Mouse (Mus musculus): ENCODE measurements around the gene B230217C12Rik.
"Not testable (repeated sequence)": the region's sequence is repeated elsewhere in the genome, so short reads cannot be mapped to it uniquely, and the experiment has no call there.

The B230217C12Rik gene

DNA sequence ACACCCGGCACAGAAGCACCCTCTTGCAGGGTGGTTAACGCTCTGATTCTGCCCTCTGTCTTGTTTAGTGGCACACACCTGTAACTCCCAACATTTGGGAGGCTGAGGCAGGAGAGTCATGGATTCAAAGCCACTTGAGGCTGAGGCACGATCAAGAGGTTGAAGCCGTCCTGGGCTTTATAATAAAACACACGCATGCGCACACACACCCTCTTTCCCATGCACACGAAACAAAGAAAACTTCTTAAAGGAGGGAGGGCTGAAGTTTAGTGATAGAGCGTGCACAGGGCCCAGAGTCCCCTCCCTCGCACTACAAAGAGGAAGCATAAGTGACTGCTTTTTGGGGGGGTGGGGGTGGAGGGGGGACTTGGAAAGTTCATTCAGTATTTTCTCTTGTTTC is 14.6 kb upstream of the B230217C12Rik start:
- no peak for DNase-seq (ENCODE audit: low spot score)

DNA sequence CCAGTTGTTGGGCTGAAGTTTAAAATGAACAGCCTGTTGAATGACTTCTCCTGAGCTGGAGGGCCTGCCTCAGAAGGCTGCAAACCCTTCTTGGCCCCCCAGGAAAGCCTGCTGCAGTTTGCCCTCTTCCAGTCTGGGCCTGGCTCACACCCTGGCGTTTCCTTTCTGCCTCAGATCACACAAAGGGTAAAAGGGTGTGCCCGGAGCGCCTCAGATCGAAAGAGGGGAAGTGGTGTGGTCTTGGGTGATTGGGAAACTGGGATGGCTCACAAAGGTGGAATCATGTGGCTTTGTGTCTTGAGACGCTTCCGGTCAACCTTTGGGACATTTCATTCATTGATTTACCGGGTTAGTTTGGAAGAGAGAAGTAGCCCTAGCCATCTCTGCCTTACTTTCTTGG is 14.2 kb upstream of the B230217C12Rik start:
- DNase-seq (ENCODE audit: low spot score), result no peak

DNA sequence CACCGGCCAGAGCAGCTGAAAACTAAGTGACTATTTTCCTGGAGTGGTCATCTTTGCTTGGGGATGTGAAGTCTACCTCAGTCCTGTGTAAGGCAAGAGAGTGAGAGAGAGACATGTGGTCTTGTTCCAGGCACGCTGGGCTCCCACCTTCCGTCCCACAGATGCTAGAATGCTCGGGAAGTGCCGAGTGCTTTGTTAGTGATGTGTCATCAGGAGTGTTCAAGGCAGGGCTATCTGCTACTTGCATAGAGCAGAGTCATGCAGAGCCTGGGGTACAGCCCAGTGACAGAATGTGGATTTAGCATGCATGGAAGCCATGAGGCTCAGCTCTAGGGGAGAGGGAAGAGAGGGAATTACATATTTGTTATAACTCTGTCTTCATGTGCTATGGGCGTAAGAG is 12.9 kb upstream of the B230217C12Rik start:
- no peak for DNase-seq (ENCODE audit: low spot score)

DNA sequence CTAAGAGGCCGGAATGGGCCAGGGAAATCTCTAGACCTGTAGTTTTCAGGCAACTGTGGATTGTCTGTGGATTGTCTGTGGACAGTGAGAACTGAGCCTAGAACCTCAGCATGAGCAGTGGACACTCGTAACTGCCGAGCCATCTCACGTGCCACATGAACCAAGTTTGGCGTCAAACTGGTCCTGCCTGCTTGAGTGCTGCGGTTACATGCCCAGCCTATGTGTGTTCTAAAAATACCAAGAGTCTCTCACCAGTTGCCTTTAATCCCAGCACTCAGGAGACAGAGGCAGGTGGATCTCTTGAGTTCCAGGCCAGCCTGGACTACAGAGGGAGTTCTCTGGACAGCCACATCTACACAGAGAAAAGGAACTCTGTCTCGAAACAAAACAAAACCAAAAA is 11.2 kb upstream of the B230217C12Rik start:
- no peak for DNase-seq (ENCODE audit: low spot score)

DNA sequence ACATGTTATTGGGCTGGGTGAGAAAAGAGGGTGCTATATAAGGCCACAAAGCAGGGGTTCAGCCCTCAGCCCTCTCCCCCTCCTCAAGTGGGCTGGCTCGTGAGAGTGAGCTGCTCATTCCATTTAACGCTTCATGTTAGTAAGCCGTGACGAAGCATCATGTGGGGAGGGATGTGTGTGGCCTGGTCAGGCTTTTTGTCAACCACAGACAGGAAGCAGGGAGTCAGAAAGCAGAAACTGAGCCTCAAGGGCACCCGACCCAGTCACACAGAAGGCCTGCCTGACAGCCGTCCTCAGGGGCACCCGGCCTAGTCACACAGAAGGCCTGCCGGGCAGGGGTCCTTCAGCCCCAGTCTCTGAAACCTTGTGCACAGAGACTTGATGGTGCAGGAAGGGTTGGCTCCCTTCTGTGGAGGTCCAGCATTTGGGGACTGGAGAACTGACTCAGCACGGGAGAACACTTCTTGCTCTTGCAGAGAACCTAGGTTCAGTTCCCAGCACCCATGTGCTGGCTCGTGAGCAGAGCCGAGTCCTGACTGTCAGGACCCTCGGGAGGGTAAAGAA is 10.6 kb upstream of the B230217C12Rik start:
- DNase-seq (ENCODE audit: low spot score), result no peak

DNA sequence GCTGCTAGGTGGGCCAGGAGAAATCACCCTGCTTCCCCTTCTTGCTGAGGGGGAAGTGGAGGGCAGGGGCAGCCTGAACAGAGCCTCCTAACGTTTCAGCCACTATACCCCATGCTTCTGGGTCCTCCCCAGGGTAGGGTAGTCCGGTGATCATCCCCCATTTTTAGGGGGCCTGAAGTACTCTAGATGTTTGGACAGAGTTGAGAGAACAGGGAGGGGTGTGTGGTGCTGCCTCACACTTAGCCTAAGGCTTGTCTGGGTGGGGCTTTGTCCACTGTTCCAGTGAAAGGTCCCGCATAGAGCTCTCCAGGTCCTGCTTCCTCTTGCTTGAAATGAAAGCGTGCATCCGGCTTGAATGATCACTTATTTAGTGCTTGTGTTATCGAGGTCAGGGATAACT is 10.1 kb upstream of the B230217C12Rik start:
- no peak for DNase-seq (ENCODE audit: low spot score)

DNA sequence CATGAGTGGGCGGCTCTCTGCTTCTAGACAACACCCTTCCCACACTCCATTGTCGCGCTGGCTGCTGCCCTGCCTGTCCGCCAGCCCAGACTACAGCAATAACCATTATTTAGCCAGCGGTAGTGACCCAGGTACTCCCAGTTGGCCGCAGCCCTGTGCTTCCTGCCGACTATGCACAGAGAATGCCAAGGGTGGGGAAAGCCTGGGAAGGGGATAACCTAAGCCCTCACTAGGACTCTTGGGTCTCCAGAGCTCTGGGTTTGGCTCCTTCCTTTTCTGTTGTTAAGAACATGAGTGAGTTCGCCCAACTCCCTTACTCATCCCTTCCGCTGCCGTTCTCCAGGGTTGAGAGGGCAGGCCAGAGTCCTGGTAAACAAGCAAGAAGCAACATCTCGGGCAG is 8.6 kb upstream of the B230217C12Rik start:
- no peak for DNase-seq (ENCODE audit: low spot score)

DNA sequence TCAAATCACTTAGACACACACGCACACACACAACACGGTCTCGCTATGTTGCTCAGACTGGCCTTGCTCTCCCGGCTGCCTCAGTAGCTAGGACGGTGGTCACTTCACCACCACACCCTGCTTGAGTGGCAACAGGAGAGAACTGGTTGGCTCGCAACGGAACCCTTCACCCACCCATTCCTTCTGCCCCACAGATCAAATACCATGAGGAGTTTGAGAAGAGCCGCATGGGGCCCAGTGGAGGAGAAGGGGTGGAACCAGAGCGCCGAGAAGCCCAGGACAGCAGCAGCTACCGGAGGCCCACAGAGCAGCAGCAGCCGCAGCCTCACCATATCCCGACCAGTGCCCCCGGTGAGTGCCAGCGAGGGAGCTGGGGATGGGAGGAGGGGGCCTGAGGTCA is 7.2 kb upstream of the B230217C12Rik start:
- no peak for DNase-seq (ENCODE audit: low spot score)

DNA sequence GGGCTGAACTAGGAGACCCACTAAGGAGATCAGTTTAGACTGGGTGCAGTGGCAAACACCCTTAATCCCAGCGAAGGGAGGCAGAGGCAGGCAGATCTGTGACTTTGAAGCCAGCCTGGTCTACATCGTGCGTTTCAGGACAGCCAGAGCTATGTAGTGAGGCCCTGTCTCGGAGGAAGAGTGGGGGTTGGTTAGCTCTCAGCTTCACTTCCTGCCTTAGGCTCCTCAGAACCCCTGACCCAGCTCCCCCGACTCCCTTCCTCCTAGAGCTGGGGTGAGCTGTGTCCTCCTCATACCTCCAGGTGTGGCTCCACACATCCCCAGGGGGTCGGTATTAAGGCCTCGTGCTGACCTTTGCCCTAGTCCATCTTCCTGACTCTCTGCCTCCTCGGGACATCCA is 4.0 kb upstream of the B230217C12Rik start:
- DNase-seq (ENCODE audit: low spot score), result no peak

DNA sequence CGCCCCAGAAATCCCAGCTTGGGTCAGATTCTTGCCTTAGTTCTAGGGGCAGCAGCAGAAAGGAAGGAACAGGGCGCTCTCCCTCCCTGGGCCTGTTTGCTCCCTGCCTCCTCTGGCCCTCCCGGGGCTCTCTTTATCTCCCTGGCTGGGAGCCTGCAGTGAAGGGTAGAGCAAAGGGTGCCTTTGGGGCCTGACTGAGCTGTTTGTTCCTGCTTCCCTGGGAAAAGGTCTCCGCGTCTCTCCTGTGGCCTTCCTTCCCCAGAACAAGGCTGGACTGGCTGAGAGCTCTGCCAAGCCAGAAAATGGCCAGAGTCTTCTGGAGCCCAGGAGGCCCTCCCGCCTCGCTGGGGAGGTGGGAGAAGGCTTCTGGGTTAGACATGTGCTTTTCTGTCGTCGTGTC is 3.5 kb upstream of the B230217C12Rik start:
- DNase-seq (ENCODE audit: low spot score), result not testable (repeated sequence)

DNA sequence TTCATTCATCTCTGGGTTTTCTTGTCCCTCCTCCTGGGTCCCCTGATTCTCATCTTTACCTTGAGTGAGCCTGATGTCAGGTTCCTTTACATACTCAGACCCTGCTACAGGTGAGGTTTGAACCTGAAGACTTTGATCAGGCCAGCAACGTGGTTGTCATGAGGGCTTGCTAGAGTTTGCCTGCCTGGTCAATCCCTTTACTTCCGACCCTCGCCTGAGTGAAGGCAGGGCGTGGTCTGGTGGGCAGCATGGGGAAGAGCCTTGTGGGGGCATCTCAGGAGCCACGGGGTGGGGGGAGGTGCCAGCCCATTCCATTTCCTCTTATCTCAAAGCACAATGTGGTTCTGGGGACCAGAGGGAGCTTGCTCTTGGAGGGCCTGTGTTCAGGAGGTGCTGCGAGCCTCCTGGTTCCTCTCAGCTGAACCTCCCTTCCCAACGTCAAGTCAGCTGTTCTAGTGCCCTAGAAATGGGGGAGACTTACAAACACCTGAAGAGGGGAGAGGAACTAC is 2.9 kb upstream of the B230217C12Rik start:
- DNase-seq (ENCODE audit: low spot score), result no peak

DNA sequence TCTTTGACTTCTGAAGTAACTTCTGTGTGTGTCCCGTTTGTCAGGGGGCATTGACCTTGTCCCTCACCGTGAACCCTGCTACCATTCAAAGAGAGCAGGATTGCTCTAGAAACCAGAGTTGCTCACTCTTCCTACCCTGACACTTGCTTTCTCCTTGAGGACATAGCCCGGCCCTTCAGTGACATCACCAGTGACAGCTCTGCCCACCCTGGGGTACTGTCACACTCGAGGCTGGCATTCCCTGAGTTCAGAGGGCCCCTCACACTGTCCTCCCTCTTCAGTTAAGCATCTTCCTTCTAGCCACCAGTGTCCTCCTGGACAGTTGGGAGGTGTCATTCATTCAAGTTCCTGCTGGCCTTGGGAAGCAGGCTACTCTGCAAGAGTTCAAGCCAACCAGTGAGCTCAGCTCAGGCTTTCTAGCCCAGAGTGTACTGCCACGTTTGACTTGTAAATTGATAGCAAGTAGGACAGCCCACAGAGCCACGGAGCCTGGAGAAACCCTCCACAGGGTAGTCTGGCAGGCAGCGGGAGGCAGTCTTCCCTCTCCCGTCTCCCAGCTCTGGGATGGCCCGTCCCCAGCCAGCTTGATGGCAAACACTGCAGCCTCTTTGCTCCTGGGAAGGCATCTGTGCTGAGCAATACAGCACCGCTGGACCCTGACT is 1.7 kb upstream of the B230217C12Rik start:
- DNase-seq (ENCODE audit: low spot score), result no peak

DNA sequence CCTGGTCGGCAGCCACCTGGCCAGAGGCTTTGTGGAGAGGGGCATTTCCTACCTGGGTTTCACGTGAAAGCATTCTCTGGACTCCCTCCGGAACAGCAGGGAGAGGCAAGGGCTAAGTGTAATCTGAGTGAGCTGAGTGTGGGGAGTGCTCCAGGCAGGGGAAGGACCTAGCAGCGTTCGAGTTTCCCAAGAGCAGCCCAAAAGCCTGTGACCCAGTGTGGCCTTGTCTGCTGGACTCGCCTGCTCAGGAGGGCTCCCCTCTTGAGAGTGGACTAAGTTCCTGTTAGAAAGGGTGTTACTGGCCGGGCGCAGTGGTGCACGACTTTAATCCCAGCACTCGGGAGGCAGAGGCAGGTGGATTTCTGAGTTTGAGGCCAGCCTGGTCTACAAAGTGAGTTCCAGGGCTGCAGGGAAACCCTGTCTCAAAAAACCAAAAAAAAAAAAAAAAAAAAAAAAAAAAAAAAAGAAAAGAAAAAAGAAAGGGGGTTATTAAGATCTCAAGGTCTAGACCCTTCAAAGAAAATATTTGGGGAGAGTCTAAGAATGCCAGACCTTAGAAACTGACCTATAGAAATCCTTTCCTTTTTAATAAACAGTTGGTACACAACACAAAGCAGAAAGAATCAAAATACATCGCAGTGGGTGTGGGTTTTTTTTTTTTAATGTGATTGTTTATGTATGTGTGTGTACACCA is 992 bp upstream of the B230217C12Rik start:
- DNase-seq (ENCODE audit: low spot score), result no peak

DNA sequence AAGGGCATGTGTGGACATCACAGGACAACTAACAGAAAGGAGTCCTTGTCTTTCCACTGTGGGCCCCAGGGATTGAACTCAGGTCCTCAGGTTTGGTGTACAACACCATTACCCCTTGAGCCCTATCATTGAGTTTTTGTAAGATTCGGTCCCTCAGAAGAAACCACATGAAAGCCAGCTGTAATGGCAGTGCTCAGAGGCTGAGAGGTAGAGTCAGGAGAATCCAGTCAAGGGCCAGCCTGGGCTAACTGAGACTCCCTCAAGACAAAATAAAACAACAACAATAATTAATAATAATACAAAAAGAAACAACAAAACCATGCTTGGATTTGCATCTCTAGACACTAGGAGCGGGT is 467 bp upstream of the B230217C12Rik start:
- DNase-seq (ENCODE audit: low spot score), result no peak

DNA sequence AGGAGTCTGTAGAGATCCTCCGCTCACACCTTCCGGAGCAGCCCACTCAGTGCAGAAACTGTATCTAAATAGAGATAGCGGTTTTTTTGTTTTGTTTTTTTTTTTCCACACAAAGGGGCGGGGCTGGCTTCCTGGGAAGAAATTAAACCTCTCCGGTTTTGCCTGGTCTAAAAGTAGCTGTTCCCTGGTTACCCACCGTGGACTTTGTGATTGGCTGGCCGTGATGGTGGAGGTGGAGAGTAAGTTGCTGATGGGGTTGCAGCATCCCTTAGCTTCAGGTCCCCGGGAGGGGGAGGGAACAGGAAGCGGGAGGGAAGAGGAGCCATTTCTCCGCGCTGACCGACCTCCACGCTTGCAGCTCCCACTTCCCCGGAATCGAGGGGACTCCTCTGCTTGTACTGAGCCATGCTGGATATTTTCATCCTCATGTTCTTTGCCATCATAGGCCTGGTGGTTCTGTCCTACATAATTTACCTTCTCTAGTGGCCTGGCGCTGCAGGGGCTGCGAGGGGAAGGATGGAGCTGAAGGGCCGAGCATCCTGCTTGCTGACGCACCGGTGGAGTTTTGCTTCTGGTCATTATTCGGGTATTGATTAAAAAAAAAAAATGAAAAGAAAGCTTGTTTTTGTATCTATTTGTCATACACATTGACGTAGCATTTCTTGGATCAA is 546 bp downstream of the B230217C12Rik start:
- DNase-seq (ENCODE audit: low spot score), result peak; percentile 79

DNA sequence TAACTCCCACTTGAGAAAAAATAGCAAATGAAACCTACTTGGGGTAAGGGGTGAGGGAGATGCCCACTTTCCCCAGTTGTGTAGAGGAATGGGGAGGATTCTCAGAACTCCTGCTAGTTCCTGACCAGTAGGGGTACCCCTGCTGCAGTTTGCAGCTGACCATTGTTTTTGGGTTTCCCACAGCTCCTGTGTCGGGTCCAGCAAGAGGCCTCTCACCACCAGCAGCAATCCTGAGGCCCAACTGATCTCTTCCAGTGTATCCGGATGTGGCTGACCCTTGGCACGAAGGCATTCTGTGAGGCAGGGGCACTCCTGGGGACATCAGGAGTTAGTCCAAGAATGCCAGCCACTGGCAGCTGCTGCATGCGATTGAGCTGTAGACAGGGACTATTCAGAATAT is 1.4 kb downstream of the B230217C12Rik start:
- DNase-seq (ENCODE audit: low spot score), result peak; percentile 32

DNA sequence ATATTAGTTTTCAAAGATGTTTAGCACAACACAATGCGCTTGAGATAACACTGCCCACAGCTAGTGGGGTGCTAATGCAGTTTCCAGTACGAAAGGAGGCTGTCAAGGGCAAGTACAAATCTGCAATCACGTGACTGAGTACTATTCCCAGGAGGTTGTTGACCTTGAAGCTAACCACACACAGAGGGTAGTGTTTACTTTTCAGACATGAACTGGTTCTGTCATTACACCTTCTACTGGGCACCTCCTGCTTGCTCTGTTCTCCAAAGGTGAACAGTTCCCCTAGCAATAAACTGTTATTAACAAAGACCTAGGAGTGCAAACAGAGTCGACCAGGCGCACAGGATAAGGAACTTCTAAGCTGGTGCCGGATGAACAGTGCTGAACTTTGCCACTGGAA is 9.8 kb downstream of the B230217C12Rik start:
- no peak for DNase-seq (ENCODE audit: low spot score)

DNA sequence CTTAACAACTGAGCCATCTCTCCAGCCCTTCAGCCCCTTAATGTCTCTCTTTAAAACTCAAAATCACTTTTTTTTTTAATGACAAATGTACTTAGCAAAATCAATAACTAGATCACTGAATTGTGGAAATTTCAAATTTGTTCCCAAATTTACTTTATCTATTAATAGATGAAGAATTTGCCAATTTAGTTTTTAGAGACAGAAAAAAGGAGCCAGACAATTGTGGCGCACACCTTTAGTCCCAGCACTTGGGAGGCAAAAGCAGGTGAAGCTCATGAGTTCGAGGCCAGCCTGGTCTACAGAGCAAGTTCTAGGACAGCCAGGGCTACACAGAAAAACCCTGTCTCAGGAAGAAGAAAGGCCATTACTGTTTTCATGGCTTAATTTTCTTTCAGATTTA is 11.0 kb downstream of the B230217C12Rik start:
- no peak for DNase-seq (ENCODE audit: low spot score)

DNA sequence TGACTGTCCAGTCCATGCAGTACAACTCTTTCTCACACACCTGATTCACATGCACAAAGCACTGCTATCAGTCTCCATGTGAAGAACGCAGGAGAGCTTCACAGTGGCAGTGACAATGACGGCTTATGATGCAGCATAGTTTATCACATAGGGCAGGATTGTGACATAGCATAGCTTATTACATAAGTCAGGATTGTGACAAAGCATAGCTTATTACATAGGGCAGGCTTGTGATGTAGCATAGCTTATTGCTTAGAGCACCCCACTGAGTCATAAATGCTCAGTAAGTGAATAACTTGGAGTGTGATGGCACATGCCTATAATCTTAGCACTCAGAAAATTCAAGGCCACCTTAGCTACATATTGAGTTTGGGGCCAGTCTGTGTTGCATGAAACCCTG is 14.9 kb downstream of the B230217C12Rik start:
- no peak for DNase-seq (ENCODE audit: low spot score)

DNA sequence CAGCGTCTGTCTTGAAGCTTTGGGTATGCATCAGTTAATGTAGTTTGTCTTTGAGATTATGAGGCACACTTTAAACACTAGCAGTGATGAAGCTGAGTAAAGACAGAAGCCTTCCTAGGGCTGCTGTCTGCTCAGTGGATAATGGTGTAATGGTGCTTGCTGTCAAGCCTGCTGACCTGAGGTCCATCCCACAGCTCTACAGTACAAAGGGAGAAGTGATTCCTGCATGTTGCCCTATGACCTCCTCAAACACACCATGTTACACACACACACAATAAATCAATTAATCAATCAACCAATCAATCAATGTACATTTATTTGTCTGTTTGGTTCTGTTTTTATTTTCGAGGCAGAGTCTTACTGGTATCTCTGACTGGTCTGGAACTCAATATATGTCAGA is 21.6 kb downstream of the B230217C12Rik start:
- DNase-seq (ENCODE audit: low spot score), result no peak

DNA sequence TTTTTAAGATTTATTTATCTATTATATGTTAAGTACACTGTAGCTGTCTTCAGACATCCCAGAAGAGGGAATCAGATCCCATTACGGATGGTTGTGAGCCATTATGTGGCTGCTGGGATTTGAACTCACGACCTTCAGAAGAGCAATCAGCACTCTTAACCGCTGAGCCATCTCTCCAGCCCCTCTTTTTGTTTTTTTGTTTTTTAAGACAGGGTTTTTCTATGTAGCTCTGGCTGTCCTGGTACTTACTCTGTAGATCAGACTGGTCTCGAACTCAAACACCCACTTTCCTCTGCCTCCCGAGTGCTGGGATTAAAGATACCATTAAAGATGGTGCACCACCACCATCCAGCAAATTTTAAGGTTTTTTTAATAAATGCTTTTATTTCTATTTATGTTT is 24.8 kb downstream of the B230217C12Rik start:
- DNase-seq (ENCODE audit: low spot score), result no peak

DNA sequence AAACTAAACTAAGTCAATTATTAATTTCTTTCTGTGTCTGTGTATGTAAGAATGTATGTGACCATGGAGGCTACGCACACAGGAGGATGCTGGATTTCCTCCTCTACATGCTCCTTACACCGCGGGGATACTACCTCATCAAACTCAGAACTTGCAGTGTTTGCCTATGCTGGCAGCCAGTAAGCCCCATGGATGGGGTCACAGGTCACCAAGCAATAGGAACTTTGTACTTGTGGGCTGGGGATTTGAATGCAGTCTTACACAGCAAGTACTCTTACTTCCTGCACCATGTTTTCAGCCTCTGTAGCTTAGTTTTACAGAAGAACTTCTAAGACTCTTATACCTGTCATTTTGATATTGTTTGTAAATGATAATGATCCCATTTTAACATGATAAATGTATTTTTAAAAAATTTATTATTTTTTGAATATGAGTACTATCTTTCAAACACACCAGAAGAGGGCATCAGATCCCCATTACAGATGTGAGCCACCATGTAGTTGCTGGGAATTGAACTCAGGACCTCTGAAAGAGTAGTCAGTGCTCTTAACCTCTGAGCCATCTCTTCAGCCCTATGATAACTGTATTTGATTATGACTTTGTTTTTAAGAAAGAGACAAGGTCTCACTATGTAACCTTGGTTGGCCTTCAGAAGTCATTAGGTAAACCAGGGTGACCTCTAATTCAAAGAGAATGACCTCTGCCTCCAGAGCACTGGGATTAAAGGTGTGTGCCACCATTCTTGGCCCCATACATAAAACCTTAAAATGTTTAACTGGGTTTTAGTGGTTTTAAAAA is 25.7 kb downstream of the B230217C12Rik start:
- no peak for DNase-seq (ENCODE audit: low spot score)
